Mouse (Mus musculus) forebrain, embryonic 11.5 days (tissue): ENCODE data around the gene Olfr750. TPM values are rescaled to one million over a fixed set of nuclear protein-coding genes. Genes with fewer than 3 reads are reported as not detected.

Source experiments
- ATAC-seq: fragments of 200-750 bp; cut with Nextera tagmentation; replicated peaks from 2 replicates; pipeline ENCODE4 v1.8.0; 2017; ENCODE audit warnings: moderate TSS enrichment; ENCODE audit not compliant: low FRiP score
- DNase-seq: peaks from one replicate; pipeline ENCODE4 v3.0.0-alpha.2; 2017; ENCODE audit warnings: low spot score
- H3K27ac ChIP-seq: fragments of 300-500 bp; sonication (generic); 2 replicates; pipeline ENCODE4 v1.5.1; 2014; ENCODE audit warnings: low read depth, low read length
- H3K27me3 ChIP-seq: fragments of 300-500 bp; sonication (generic); 2 replicates; pipeline ENCODE4 v1.6.1; 2014; ENCODE audit warnings: mild to moderate bottlenecking, low read length, mixed read lengths; ENCODE audit not compliant: control insufficient read depth, insufficient read depth
- H3K36me3 ChIP-seq: fragments of 300-500 bp; sonication (generic); 2 replicates; pipeline ENCODE4 v1.6.1; 2014; ENCODE audit warnings: mild to moderate bottlenecking, low read length, moderate library complexity, mixed read lengths; ENCODE audit not compliant: control insufficient read depth, insufficient read depth
- H3K4me1 ChIP-seq: fragments of 300-500 bp; sonication (generic); replicated peaks from 2 replicates; pipeline ENCODE4 v1.6.1; 2014; ENCODE audit warnings: low read length, mixed read lengths; ENCODE audit not compliant: control insufficient read depth, insufficient read depth
- H3K4me2 ChIP-seq: fragments of 300-500 bp; sonication (generic); 2 replicates; pipeline ENCODE4 v1.6.1; 2014; ENCODE audit warnings: low read depth, mild to moderate bottlenecking, low read length, moderate library complexity, mixed read lengths; ENCODE audit not compliant: severe bottlenecking
- H3K4me3 ChIP-seq: fragments of 300-500 bp; sonication (generic); 2 replicates; pipeline ENCODE4 v1.5.1; 2014; ENCODE audit warnings: low read depth, low read length
- H3K9ac ChIP-seq: fragments of 300-500 bp; sonication (generic); 2 replicates; pipeline ENCODE4 v1.6.1; 2014; ENCODE audit warnings: low read length
- H3K9me3 ChIP-seq: fragments of 300-500 bp; sonication (generic); 2 replicates; pipeline ENCODE4 v1.6.1; 2016; ENCODE audit warnings: low read length, mixed read lengths; ENCODE audit not compliant: control insufficient read depth
- WGBS: fragments of 180-500 bp; shearing (Covaris S2); extraction: QIAGEN DNeasy Blood & Tissue Kit; methylation state at CpG from one replicate; pipeline ENCODE4 v1.1.7; 2014; 5-methylcytosine and 5-hydroxymethylcytosine counted together
- polyA plus RNA-seq: library from polyadenylated mRNA; unstranded; fragments of >200 nt; fragmentation: Nextera tagmentation; extraction: Ambion mirVana; gene quantifications from 2 replicates; pipeline ENCODE4 v1.2.1, GENCODE M21; 2014

Olfr750 gene
- polyA plus RNA-seq, 1 experiment from 2014 or later: not detected

- H3K4me3 ChIP-seq: peak overlapping the region; percentile 47
- H3K4me1 ChIP-seq: no peaks in the 10 kb centered on the region
- H3K9me3 ChIP-seq: no peaks in the 10 kb centered on the region
- ATAC-seq: peak; percentile 55
- no peaks in the 10 kb centered on the region for H3K36me3 ChIP-seq
- WGBS: under 1% methylated on average over 27 of the region's 27 CpGs
- H3K27ac ChIP-seq: 0 out of 2 replicates have a peak overlapping the region, but pooled peaks have one; percentile 54
- no peaks in the 10 kb centered on the region; the same call in 1 of the 2 replicates for H3K27me3 ChIP-seq
- H3K9ac ChIP-seq: peak overlapping the region; percentile 57
- DNase-seq: peak; percentile 90
- peak overlapping the region; percentile 77 for H3K4me2 ChIP-seq
Observed at GRCm38 (mm10) chr14:51090077-51090781, 16.0 kb upstream of the Olfr750 start.

- peak overlapping the region; percentile 57 for H3K9ac ChIP-seq
- DNase-seq (peak; percentile 54), ATAC-seq (no peak)
- H3K4me2 ChIP-seq: peak overlapping the region; percentile 48
- no peaks in the 10 kb centered on the region; the same call in 1 of the 2 replicates for H3K27me3 ChIP-seq
- H3K4me3 ChIP-seq: peak overlapping the region; percentile 47
- H3K36me3 ChIP-seq: no peaks in the 10 kb centered on the region
- WGBS: under 1% methylated on average over 15 of the region's 15 CpGs
- H3K4me1 ChIP-seq: no peaks in the 10 kb centered on the region
- H3K9me3 ChIP-seq: no peaks in the 10 kb centered on the region
- H3K27ac ChIP-seq: 0 out of 2 replicates have a peak overlapping the region, but pooled peaks have one; percentile 54
Observed at GRCm38 (mm10) chr14:51089674-51090076, 15.4 kb upstream of the Olfr750 start.

- peak; percentile 93 for ATAC-seq
- peak overlapping the region; percentile 20; the same call in 1 of the 2 replicates for H3K27ac ChIP-seq
- H3K9me3 ChIP-seq: no peaks in the 10 kb centered on the region
- WGBS: under 1% methylated on average over 34 of the region's 34 CpGs
- DNase-seq: peak; percentile 97
- H3K9ac ChIP-seq: peak overlapping the region; percentile 57
- no peaks in the 10 kb centered on the region for H3K4me1 ChIP-seq
- no peaks in the 10 kb centered on the region; the same call in 1 of the 2 replicates for H3K27me3 ChIP-seq
- H3K4me3 ChIP-seq: peak overlapping the region; percentile 47
- H3K36me3 ChIP-seq: no peaks in the 10 kb centered on the region
- peak overlapping the region; percentile 48 for H3K4me2 ChIP-seq
Observed at GRCm38 (mm10) chr14:51088970-51089673, 14.9 kb upstream of the Olfr750 start.

- H3K9me3 ChIP-seq: no peaks in the 10 kb centered on the region
- DNase-seq (peak; percentile 88), ATAC-seq (peak; percentile 36)
- H3K36me3 ChIP-seq: no peaks in the 10 kb centered on the region
- H3K9ac ChIP-seq: peak overlapping the region; percentile 48
- H3K4me3 ChIP-seq: peak overlapping the region; percentile 47
- no peak overlapping the region for H3K27ac ChIP-seq
- 1% methylated on average over 23 of the region's 23 CpGs for WGBS
- no peaks in the 10 kb centered on the region for H3K4me1 ChIP-seq
- H3K27me3 ChIP-seq: no peaks in the 10 kb centered on the region; the same call in 1 of the 2 replicates
- peak overlapping the region; percentile 48 for H3K4me2 ChIP-seq
Observed at GRCm38 (mm10) chr14:51088166-51088969, 14.1 kb upstream of the Olfr750 start.

- ATAC-seq: no peak
- Histone ChIP-seq H3K36me3 (no peaks in the 10 kb centered on the region), H3K9ac (peak overlapping the region; percentile 48; the same call in 1 of the 2 replicates), H3K27ac (no peak overlapping the region), H3K4me2 (peak overlapping the region; percentile 48), H3K4me1 (no peaks in the 10 kb centered on the region), H3K4me3 (peak overlapping the region; percentile 47), H3K27me3 (no peaks in the 10 kb centered on the region; the same call in 1 of the 2 replicates), H3K9me3 (no peaks in the 10 kb centered on the region)
- WGBS: 8% methylated on average over 9 of the region's 9 CpGs
- DNase-seq: no peak
Observed at GRCm38 (mm10) chr14:51087762-51088161, 13.5 kb upstream of the Olfr750 start.

GRCm38 (mm10) chr14:51085911-51086310 is 11.7 kb upstream of the Olfr750 start:
- Histone ChIP-seq H3K4me3 (no peak overlapping the region), H3K4me2 (no peak overlapping the region), H3K27me3 (no peaks in the 10 kb centered on the region; the same call in 1 of the 2 replicates), H3K36me3 (no peaks in the 10 kb centered on the region), H3K9ac (no peak overlapping the region), H3K27ac (no peak overlapping the region), H3K9me3 (no peaks in the 10 kb centered on the region), H3K4me1 (no peaks in the 10 kb centered on the region)
- DNase-seq (no peak), ATAC-seq (no peak)
- 75% methylated on average over 4 of the region's 4 CpGs for WGBS

GRCm38 (mm10) chr14:51085086-51085485 is 10.9 kb upstream of the Olfr750 start:
- H3K36me3 ChIP-seq: no peaks in the 10 kb centered on the region
- no peak overlapping the region for H3K4me2 ChIP-seq
- DNase-seq (no peak), ATAC-seq (no peak)
- no peak overlapping the region for H3K27ac ChIP-seq
- whole genome bisulfite sequencing: 66% methylated on average over 2 of the region's 2 CpGs
- no peak overlapping the region for H3K9ac ChIP-seq
- no peak overlapping the region for H3K4me3 ChIP-seq
- H3K4me1 ChIP-seq: no peaks in the 10 kb centered on the region
- no peaks in the 10 kb centered on the region; the same call in 1 of the 2 replicates for H3K27me3 ChIP-seq
- H3K9me3 ChIP-seq: no peaks in the 10 kb centered on the region

GRCm38 (mm10) chr14:51083805-51084204 is 9.6 kb upstream of the Olfr750 start:
- H3K27ac ChIP-seq: no peak overlapping the region
- ATAC-seq: no peak
- DNase-seq: no peak
- no peaks in the 10 kb centered on the region for H3K36me3 ChIP-seq
- no peaks in the 10 kb centered on the region for H3K4me1 ChIP-seq
- peak overlapping the region; percentile 50; the same call in 1 of the 2 replicates for H3K9ac ChIP-seq
- 11% methylated on average over 7 of the region's 7 CpGs for WGBS
- H3K4me3 ChIP-seq: peak overlapping the region; percentile 55
- no peaks in the 10 kb centered on the region; the same call in 1 of the 2 replicates for H3K27me3 ChIP-seq
- no peaks in the 10 kb centered on the region for H3K9me3 ChIP-seq
- H3K4me2 ChIP-seq: peak overlapping the region; percentile 68
